Mouse (Mus musculus): ENCODE results near the gene Brd1.
A peak's percentile ranks its signal among the peaks of the same experiment; 100 is the strongest.

Brd1 gene

GRCm38 (mm10) chr15:88732405-88733020, 1.5 kb downstream of the Brd1 start:
- no peak for DNase-seq (ENCODE audit: inconsistent age in 2 of 2, low spot score in 1 of 2)

- no peak for DNase-seq (ENCODE audit: inconsistent age in 2 of 2, low spot score in 1 of 2)
Observed at GRCm38 (mm10) chr15:88730717-88731116, 3.3 kb downstream of the Brd1 start.

GRCm38 (mm10) chr15:88727204-88727603, 6.8 kb downstream of the Brd1 start:
- DNase-seq (ENCODE audit: inconsistent age in 2 of 2, low spot score in 1 of 2): no peak

DNA sequence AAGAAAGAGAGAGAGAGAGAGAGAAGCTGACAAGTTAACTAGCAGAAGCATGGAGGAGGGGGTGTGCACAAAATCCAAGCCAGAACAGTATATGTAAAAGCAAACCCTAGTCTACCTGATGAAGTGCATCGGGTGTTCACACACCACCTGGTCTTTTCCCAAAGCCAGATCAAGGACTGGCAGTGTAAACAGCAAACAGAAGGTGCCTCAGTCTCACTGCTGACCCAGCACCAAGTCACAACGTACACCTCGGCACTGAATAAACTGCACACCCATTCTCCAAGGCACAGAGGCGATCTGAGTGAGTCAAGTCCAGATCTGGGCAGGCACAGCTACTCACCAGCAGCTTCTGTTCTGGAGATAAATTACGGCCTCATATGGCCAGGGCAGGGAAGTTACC, 9.0 kb downstream of the Brd1 start:
- peak in 1 of 2 experiments; percentile 17 for DNase-seq (ENCODE audit: inconsistent age in 2 of 2, low spot score in 1 of 2)

- no peak for DNase-seq (ENCODE audit: inconsistent age in 2 of 2, low spot score in 1 of 2)
Observed at GRCm38 (mm10) chr15:88724311-88724710, 9.7 kb downstream of the Brd1 start.

DNA sequence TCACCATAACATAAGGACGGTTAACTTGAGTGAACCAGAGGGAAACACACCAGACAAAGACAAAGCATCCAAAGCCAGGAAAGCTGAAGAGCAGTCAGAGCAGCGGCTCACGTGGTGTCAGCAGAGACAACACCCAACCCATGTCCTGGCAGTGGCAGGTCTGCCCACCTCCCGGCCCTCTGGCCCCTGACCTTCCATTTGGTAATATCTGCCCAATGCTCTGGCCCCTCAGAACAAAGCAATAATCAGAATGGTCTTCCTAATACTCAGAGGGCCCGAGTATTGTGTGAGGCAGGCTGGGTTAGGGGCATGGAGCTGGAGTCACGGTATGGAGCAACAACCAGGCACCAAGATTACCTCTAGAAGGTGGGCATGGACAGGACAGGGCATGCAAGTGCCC, 10.8 kb downstream of the Brd1 start:
- DNase-seq (ENCODE audit: inconsistent age in 2 of 2, low spot score in 1 of 2): no peak

- DNase-seq (ENCODE audit: inconsistent age in 2 of 2, low spot score in 1 of 2): no peak
Observed at GRCm38 (mm10) chr15:88717239-88717638, 16.8 kb downstream of the Brd1 start.

DNA sequence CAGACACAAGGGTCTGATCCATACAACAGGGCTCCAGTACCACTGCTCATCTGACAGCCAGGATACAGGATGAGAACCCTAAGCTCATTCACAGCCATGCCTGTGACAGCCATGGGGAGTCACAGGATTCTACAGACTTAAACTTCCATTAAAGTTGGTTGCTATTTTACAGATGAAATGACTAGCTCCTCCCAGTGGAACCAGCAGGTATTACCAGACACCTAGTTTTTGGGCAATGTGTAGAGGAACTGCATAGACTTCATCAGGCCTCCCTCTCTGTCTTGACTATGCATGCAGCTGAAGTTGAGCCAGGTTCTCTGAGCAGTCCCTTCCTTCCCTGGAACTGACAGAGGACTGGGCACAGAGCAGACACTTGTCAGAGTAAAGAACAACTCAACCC, 17.7 kb downstream of the Brd1 start:
- peak in 1 of 2 experiments; percentile 77 for DNase-seq (ENCODE audit: inconsistent age in 2 of 2, low spot score in 1 of 2)

GRCm38 (mm10) chr15:88714021-88714589, 19.9 kb downstream of the Brd1 start:
- DNase-seq (ENCODE audit: inconsistent age in 2 of 2, low spot score in 1 of 2): no peak

DNA sequence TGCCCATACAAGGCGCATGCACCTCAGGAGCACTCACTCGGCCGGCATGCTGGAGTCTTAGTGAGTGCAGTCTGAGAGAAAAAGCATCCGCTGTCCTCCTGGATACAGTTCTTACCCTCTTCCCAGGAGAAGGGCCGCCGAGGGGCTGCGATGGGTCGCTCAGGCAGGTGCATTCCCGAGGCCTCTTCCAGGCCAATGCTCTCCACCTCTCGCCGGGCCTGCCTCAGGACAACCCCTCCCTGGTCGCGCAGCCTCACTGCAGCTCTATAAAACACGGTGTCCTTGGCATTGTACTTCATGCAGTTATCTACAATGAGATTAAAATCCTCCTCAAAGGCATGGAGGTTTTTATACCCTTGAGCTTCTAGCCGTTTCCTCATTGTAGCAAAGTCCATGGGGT, 21.5 kb downstream of the Brd1 start:
- peak; percentile 80 to 86 for DNase-seq (ENCODE audit: inconsistent age in 2 of 2, low spot score in 1 of 2)

- no peak for DNase-seq (ENCODE audit: inconsistent age in 2 of 2, low spot score in 1 of 2)
Observed at GRCm38 (mm10) chr15:88709878-88710277, 24.2 kb downstream of the Brd1 start.

DNA sequence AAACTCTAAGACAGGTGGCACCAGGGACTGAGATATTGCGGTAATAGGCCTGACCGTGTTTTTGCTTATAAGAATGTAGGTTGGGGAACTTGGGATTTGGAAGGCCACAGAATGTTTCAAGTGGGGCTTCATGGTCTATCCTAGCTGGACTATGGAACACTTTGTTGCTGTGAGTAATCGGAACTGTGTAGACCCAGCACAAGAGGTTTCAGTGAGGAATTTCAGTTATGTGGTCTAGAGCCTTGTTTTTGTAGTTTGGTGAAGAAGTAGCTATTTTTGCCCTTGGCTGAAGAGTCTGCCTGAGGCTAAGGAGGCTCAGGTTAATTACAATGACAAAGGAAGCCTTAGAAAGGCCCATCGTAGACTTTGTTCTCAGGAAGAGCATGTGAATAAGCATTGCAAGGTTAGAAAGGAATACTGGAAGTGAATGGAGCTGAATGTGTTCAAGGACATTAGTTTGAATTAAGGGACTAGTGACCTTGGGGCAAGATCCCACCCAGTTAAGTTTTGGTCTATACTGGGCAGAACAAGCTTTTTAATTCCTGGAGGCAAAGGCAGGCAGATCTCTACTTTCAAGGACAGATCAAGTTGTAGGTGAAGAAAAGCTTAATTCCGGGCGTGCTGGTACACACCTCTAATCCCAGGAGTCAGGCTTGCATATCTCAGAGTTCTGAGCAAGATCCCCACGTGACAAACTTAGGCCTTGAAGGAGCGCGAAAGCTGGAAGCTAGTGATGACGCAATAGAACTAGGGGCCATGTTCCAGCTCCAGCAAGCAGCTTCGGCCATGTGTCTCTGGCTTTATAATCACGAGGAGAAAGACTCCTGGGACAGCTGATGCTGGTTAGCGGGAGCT, 25.1 kb downstream of the Brd1 start:
- DNase-seq (ENCODE audit: inconsistent age in 2 of 2, low spot score in 1 of 2): peak; percentile 52 to 81

- DNase-seq (ENCODE audit: inconsistent age in 2 of 2, low spot score in 1 of 2): no peak
Observed at GRCm38 (mm10) chr15:88708204-88708603, 25.8 kb downstream of the Brd1 start.

DNA sequence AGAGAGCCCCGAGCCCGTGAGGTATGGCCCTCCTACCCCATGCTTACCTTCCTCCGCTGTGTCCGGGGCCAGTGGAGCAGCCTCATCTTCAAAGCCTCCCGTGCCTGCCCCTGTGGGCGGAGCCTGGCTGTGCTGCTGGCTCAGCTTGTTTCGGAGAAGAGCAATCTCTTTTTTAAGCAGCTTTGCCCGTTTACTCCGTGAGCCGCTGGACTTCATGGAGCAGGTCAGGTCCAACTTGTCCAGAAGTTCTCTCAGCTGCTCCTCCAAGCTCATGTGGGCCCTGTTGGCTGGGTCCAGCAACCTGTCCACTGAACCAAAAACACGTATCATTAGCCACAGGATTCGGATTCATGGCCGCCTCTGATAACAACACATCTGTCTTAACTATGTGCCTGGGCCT, 27.0 kb downstream of the Brd1 start:
- DNase-seq (ENCODE audit: inconsistent age in 2 of 2, low spot score in 1 of 2): peak in 1 of 2 experiments; percentile 60

DNA sequence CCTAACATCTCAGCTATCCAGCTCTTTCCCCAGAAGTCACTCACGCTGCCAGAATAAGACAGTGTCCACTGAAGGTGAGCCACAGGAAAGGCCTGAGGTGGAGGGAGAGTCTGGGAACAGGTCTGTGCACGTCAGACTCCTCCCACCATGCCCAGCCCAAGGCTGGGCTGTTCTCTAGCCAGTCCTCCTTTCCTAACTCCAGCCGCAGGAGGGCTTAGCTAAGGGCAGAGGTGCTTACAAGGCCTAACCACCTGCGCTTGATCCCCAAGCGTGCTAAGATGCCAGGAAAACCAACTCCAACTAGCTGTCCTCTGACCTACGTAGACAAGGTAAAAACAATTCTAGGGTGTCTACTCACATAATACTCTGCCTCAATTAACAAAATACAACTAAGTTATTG, 27.7 kb downstream of the Brd1 start:
- DNase-seq (ENCODE audit: inconsistent age in 2 of 2, low spot score in 1 of 2): no peak

- DNase-seq (ENCODE audit: inconsistent age in 2 of 2, low spot score in 1 of 2): no peak
Observed at GRCm38 (mm10) chr15:88704284-88704683, 29.7 kb downstream of the Brd1 start.

DNA sequence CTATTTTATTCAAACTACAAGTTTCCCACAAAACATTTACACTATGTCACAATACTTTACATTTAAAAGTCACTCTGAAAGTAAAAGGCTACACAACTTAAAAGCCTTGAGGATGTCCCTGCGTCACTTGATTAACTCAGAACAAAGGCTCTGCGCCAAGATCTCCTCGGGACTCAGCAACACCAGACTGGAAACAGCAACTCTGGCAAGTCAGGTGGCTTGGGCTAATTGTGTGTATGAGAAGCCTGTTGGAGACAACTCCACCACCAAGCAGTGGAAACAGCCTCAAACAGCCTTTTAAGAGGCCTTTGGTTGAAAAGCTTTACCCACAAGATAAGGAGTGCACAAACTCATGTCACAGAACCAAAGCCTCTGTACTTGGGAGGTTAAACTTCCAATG, 31.5 kb downstream of the Brd1 start:
- DNase-seq (ENCODE audit: inconsistent age in 2 of 2, low spot score in 1 of 2): peak; percentile 75 to 93

GRCm38 (mm10) chr15:88700759-88701158, 33.3 kb downstream of the Brd1 start:
- no peak for DNase-seq (ENCODE audit: inconsistent age in 2 of 2, low spot score in 1 of 2)

DNA sequence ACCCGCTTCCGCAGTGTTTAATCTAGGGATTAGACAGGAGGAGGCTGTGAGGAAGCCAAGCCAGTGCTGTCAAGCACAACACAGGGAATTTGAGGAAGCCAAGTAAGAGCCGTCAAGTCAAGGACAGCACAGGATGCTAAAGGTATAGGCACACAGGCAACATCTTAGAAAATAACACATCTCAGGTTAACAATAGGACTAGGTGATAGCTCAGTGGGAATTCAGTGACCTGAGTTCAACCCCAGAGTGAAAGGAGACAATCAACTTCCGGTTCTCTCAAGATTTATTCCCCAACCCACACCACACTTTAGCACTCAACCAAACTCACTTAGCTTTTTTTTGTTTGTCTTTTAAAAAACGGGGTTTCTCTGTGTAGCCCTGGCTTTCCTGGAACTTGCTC, 34.5 kb downstream of the Brd1 start:
- no peak for DNase-seq (ENCODE audit: inconsistent age in 2 of 2, low spot score in 1 of 2)

- no peak for DNase-seq (ENCODE audit: inconsistent age in 2 of 2, low spot score in 1 of 2)
Observed at GRCm38 (mm10) chr15:88697586-88697985, 36.4 kb downstream of the Brd1 start.

GRCm38 (mm10) chr15:88696055-88696454, 38.0 kb downstream of the Brd1 start:
- DNase-seq (ENCODE audit: inconsistent age in 2 of 2, low spot score in 1 of 2): no peak

DNA sequence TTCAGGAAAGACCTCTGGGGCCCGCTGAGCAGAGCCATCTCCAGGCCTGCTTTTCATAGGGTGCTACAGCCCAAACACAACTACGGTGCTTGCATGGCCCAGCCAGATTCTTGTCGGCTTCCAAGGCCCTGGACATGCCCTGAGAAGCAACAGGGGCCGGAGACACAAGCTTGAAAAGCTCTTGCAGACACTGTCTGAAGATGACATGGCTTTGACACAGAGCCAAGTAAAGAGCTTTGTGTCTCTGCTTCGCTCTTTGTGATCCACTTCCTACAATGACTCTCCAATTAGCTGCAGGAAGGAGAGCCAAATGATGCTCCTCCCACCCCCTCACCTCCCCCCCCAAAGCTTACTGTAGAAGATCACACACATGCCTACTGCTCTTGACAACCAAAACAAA, 40.0 kb downstream of the Brd1 start:
- peak in 1 of 2 experiments; percentile 67 for DNase-seq (ENCODE audit: inconsistent age in 2 of 2, low spot score in 1 of 2)
